Mouse (Mus musculus): ENCODE results near the gene Olfr1424.
"Not testable (repeated sequence)": the region's sequence is repeated elsewhere in the genome, so short reads cannot be mapped to it uniquely, and the experiment has no call there.

The Olfr1424 gene

DNA sequence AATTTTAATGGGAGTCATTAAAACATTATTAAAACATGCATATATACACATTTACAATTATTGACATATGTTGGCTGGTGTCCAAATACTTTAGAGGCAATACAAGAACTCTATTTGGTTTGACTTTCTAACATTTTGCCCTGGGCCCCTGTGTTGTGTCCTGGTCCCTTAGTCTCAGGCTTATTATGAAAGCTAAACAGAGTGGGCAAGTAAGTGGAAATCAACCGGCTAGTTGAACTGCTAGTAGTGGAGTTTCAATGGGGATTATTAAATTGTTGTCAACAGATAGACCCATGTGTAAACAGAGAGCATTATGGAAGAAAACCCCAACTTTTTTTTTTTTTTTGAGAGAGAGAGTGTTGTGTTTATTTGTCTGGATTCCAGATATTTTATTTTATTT lies at the start of gene Olfr1424:
Olfr1424 (minus strand) TSS at position 101 of the 400 bp plus-strand sequence.
- not testable (repeated sequence) for DNase-seq (ENCODE audit: low spot score in 2 of 2)

DNA sequence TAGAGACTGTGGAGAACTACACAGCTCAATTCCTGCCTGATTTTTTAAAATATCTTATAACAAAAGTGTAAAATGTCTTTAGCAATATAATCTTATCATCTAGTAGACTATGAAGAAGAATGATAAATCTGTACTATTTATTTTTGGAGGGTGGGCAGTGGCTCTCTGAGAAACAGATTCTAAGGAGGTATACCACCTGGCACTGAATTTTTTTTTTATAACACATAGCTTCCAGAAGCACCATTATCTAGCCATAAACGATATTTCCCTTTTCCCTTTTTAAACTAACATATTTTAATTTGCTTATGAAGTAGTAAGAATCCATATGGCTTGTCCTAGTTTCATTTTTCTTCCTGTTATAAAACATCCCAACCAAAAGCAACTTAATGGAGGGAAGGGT lies 42.1 kb upstream of the Olfr1424 start:
- peak in 1 of 2 experiments; percentile 6 for DNase-seq (ENCODE audit: low spot score in 2 of 2)

- no peak for DNase-seq (ENCODE audit: low spot score in 2 of 2)
Measured at GRCm38 (mm10) chr19:12103234-12103633, 40.8 kb upstream of the Olfr1424 start, which contains the start of gene Olfr1427. Olfr1427 (minus strand) TSS chr19:12103334.

GRCm38 (mm10) chr19:12091913-12092312 lies 29.4 kb upstream of the Olfr1424 start, which contains the start of gene Olfr1426:
Olfr1426 (minus strand) TSS chr19:12092013.
- DNase-seq (ENCODE audit: low spot score in 2 of 2), result no peak

- DNase-seq (ENCODE audit: low spot score in 2 of 2), result not testable (repeated sequence)
Measured at GRCm38 (mm10) chr19:12077631-12078030, 15.1 kb upstream of the Olfr1424 start, which contains the start of gene Olfr1425. Olfr1425 (minus strand) TSS chr19:12077731.

- not testable (repeated sequence) for DNase-seq (ENCODE audit: low spot score in 2 of 2)
Measured at GRCm38 (mm10) chr19:12069546-12069945, 7.1 kb upstream of the Olfr1424 start.

GRCm38 (mm10) chr19:12067806-12068205 lies 5.3 kb upstream of the Olfr1424 start:
- DNase-seq (ENCODE audit: low spot score in 2 of 2), result not testable (repeated sequence)

- DNase-seq (ENCODE audit: low spot score in 2 of 2), result no peak
Measured at GRCm38 (mm10) chr19:12043163-12043562, 19.3 kb downstream of the Olfr1424 start.

DNA sequence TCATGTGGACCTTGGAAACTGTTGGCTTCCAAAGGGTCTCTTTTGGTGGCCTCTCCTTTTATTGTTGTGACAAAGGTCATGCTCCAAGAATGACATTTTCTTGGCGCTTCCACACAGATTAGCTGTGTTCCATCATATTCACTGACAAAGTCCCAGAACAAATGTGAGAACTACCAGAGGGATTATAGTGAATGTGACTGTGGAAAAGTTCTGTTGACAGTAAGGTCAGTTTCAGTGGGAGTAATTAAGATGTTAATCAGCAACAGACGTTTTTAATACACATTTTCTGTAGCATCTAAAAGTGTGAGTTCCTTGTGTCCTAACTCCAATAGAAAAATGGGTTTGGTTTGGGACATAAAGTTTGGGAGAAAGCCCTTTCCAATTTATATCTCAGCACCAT lies 21.3 kb downstream of the Olfr1424 start, which contains the start of gene Olfr1423:
Olfr1423 (minus strand) TSS at position 101 of the 400 bp plus-strand sequence.
- no peak for DNase-seq (ENCODE audit: low spot score in 2 of 2)

DNA sequence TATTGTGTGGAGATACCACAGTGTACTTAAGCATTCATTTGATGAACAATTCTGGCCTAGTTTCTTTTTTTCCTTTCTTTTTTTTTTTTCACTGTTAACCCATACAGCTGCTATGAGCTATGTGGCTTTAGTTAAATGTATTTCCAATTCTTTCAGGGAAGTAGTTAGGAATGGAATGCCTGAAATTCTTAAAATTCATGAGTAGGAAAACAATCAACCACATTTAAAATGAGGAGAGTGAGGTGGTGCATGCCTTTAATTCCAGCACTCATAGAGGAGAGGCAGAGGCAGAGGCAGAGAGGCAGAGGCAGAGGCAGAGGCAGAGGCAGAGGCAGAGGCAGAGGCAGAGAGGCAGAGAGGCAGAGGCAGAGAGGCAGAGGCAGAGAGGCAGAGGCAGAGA lies 24.8 kb downstream of the Olfr1424 start:
- DNase-seq (ENCODE audit: low spot score in 2 of 2), result no peak

GRCm38 (mm10) chr19:12026606-12027005 lies 35.9 kb downstream of the Olfr1424 start:
- no peak for DNase-seq (ENCODE audit: low spot score in 2 of 2)

GRCm38 (mm10) chr19:12025333-12025732 lies 37.1 kb downstream of the Olfr1424 start:
- no peak for DNase-seq (ENCODE audit: low spot score in 2 of 2)

DNA sequence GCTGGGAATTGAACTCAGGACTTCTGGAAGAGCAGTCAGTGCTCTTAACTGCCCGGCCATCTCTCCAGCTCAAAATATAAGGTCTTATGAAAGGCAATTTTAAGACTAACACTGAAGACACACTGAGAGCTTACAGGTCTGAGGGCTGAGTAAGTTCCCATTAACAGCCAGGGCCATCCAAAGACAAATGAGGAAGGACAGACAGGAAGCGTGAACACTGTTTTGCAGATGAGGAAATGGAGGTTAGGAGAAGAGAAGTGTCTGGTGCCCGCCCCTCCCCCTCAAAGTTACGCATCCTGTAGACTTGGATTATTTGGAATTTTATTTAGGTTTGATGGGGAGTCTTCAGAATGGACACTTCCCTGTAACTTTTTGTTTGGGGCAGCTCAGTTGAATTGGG lies 38.3 kb downstream of the Olfr1424 start:
- DNase-seq (ENCODE audit: low spot score in 2 of 2), result no peak

DNA sequence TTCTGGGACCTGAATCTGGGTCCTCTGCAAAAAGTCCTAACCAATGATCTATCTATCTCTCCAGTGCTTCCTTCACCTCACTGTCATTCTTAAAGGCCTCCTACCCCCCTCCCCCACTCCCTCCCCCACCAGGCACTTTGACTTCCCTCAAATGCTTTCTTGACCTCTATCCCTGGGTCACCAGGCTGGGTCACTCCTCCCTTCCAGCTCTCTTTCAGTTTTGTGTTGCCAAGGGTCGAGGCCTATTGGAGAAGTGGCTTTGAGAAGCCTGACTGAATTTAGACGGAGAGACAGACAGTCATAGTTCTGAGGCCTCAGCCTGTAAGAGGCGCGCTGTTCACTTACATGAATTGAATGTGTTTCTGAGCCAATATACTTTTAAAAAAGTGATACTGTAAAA lies 46.3 kb downstream of the Olfr1424 start:
- no peak for DNase-seq (ENCODE audit: low spot score in 2 of 2)

- no peak for DNase-seq (ENCODE audit: low spot score in 2 of 2)
Measured at GRCm38 (mm10) chr19:12015708-12016107, 46.8 kb downstream of the Olfr1424 start.

GRCm38 (mm10) chr19:12013228-12013627 lies 49.3 kb downstream of the Olfr1424 start:
- DNase-seq (ENCODE audit: low spot score in 2 of 2), result peak in 1 of 2 experiments; percentile 65

DNA sequence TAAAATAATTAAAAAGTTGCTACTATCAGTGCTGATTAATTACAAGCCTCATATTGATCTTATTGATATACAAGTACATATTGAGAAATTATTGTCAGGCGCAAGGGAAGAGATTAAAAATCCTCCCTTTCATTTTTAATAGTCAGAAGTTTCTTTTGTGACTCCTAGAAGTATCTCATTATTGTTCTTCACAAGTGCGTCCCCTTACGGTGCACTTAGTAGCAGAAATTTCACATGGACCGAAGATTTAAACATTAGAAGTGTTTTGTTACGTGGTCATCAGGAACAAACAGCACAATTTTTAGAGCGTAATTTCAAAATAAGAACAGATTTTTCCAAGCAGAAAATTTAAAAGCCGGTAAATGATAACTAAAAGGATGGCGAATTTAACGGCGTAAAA lies 49.9 kb downstream of the Olfr1424 start:
- no peak for DNase-seq (ENCODE audit: low spot score in 2 of 2)

- DNase-seq (ENCODE audit: low spot score in 2 of 2), result peak; percentile 71 to 90
Measured at GRCm38 (mm10) chr19:12011560-12012556, 50.6 kb downstream of the Olfr1424 start.

- DNase-seq (ENCODE audit: low spot score in 2 of 2), result peak; percentile 75 to 93
Measured at GRCm38 (mm10) chr19:12010916-12011559, 51.4 kb downstream of the Olfr1424 start.

DNA sequence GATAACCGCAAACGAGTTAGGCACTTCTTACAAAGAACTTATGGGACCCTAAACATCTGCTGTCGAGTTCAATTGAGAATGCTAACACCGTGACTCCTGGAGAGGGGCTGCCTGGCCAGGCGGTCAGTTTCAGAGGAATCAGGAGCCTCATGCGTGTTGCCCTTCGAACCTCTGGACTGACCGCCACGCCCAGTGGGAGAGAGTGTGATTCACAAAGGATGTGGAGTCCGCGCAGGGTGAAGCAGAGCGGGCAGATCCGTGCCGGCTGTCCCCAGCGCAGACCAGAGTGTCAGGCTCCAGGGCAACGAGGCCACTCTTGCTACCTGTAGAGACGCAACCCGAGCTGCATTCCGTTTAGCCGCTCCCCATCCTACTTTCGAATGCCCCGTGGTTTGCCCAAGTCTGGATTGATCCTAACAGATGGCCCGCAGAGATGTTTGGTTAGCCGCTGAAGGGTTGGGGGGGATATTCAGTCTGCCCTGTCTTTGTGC lies 52.2 kb downstream of the Olfr1424 start:
- DNase-seq (ENCODE audit: low spot score in 2 of 2), result peak in 1 of 2 experiments; percentile 48

DNA sequence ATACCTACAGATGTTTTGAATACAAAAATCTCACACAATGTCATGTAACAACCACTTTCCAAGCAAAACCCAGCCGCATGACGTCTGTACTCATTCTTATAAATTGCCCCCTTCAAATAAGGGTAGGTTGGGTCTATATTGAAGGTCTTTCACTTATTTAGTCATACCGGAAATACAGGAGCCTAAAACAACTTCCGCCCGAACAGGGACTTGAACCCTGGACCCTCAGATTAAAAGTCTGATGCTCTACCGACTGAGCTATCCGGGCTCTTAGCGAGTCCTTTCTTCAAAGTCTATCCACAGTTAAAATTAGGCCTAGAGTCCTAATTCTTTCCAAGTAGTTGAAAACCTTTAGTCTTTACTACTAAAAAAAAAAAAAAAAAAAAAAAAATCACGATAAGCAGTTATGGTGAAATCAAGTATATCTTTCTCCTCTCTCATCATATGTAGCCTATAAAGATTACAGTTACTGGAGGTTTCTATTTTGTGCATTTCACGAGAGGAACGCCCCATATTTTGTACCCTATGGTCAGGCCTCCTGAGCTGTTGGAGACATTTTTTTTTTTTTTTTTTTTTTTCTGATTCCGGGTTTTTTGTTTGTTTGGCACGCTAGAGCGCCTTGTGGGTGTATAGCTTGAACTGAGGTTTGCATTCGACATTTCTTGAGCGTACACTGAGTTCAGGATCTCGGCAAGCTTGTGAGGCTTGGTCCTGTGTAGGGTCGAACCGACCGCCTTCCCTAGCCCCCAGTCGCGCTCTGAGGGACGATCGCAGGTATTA lies 52.8 kb downstream of the Olfr1424 start:
- DNase-seq (ENCODE audit: low spot score in 2 of 2), result peak; percentile 68 to 87

All from left cerebral cortex, adult 9 months (tissue).